Mouse (Mus musculus): ENCODE data around the gene Snd1.

The Snd1 gene

GRCm38 (mm10) chr6:28618299-28618698 lies 143.4 kb downstream of the Snd1 start:
- no peak for TF ChIP-seq GATA4 (IDR thresholded peaks at IDR 0.05; ENCODE audit: insufficient replicate concordance, low read length)

DNA sequence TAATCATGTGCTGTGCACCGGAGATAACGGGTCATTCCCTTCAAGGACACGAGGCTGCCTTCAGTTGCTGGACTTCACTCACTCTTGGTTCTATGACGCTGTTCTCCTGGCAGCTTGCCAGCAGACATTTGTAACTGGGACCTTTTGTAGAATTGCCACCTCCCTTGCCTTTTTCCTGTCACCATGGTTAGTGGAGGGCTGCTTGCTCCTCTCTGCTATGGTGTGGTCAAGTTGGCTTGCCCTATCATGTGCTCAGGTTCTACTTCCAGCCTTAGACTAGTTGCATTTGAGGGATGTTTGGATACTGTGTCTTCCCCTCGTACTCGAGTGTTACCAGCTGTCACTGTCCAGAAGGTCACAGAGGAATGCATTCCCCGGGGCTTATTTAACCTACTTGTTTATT lies 143.8 kb downstream of the Snd1 start:
- peak; percentile 3; the same call in 1 of the 2 replicates for TF ChIP-seq GATA4 (IDR thresholded peaks at IDR 0.05; ENCODE audit: insufficient replicate concordance, low read length)

DNA sequence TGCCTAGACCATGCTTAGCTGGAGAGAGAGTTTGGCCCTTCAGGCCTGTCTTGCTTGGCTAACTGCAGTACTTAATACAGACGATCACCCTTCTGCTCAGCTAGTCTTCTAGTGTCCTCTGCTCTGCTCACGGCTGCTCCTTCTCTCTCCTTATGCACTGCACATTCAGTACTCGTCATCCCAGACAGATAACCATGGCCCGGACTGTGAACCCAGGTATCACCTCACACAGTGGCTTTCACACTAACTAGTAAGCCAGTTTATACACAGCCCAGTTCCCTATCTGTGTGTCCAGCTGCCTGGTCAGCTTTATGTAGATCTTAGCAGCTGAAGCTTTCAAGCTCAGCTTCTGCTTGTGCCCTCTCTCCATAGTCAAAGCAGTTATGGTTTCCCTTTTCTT lies 146.5 kb downstream of the Snd1 start:
- no peak for TF ChIP-seq GATA4 (IDR thresholded peaks at IDR 0.05; ENCODE audit: insufficient replicate concordance, low read length)

DNA sequence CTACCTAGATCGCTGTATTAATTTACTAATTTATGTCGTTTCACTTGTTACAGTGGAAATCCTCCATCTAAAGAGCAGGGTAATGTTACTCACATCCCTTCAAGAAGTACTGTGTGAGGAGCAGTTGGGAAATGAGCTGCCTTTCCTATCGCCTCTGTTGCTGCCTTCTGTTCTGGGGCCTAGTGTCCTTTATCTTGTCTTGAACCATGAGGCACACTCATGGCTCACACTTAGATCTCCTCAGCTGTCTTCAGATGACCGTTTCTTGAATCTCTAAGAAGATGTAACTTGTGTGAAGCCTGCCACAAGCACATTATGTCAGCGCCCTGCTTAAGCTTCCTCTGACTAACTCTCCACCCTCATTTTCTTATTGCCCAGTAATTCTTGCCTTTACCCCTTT lies 147.0 kb downstream of the Snd1 start:
- TF ChIP-seq GATA4 (IDR thresholded peaks at IDR 0.05; ENCODE audit: insufficient replicate concordance, low read length), result no peak

GRCm38 (mm10) chr6:28622522-28622921 lies 147.6 kb downstream of the Snd1 start:
- TF ChIP-seq GATA4 (IDR thresholded peaks at IDR 0.05; ENCODE audit: insufficient replicate concordance, low read length), result peak; percentile 77; the same call in 1 of the 2 replicates

GRCm38 (mm10) chr6:28622963-28623362 lies 148.0 kb downstream of the Snd1 start:
- TF ChIP-seq GATA4 (IDR thresholded peaks at IDR 0.05; ENCODE audit: insufficient replicate concordance, low read length), result no peak

GRCm38 (mm10) chr6:28628408-28628807 lies 153.5 kb downstream of the Snd1 start:
- no peak for TF ChIP-seq GATA4 (IDR thresholded peaks at IDR 0.05; ENCODE audit: insufficient replicate concordance, low read length)

GRCm38 (mm10) chr6:28629866-28630265 lies 154.9 kb downstream of the Snd1 start:
- TF ChIP-seq GATA4 (IDR thresholded peaks at IDR 0.05; ENCODE audit: insufficient replicate concordance, low read length), result no peak

- TF ChIP-seq GATA4 (IDR thresholded peaks at IDR 0.05; ENCODE audit: insufficient replicate concordance, low read length), result no peak
Measured at GRCm38 (mm10) chr6:28630926-28631325, 156.0 kb downstream of the Snd1 start.

- TF ChIP-seq GATA4 (IDR thresholded peaks at IDR 0.05; ENCODE audit: insufficient replicate concordance, low read length), result no peak
Measured at GRCm38 (mm10) chr6:28633120-28633519, 158.2 kb downstream of the Snd1 start.

- TF ChIP-seq GATA4 (IDR thresholded peaks at IDR 0.05; ENCODE audit: insufficient replicate concordance, low read length), result no peak
Measured at GRCm38 (mm10) chr6:28633656-28634055, 158.7 kb downstream of the Snd1 start.

DNA sequence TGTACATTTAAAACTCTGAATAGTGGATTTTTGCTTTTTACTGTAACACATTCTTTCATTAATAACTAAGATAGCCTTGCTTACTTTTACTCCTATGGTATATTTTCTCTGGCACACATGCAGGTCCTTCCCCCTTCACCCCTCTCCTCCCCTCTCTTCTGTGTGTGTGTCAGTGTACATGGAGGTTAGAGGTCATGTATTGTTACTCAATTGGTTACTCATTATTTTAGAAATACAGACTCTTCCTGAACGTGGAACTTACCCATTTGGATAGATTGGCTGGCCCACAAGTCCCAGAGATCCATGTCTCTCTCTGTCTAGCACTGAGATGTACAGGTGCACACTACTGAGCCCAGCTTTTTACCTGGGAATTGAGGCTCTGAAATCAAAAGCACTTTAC lies 160.2 kb downstream of the Snd1 start:
- no peak for TF ChIP-seq GATA4 (IDR thresholded peaks at IDR 0.05; ENCODE audit: insufficient replicate concordance, low read length)

GRCm38 (mm10) chr6:28635531-28636348 lies 160.8 kb downstream of the Snd1 start:
- TF ChIP-seq GATA4 (IDR thresholded peaks at IDR 0.05; ENCODE audit: insufficient replicate concordance, low read length), result no peak

DNA sequence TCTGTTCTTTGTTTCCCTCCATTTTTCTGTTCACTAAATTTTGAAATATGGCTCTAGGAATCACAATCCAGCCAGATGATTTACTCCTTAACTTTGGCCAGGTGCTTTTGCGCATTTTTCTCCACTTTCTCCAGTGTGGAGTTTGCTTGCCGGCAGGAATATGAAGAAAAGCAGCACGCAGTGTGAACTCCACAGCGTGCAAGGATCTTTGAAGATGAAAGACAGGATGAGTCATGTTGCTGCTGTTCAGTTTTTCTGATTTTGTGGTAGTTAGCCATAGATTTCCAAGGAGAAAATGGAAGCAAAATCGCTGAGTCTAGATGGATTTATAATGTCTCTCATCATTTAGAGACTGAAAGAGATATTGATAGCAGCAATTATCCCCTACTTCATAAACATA lies 165.1 kb downstream of the Snd1 start:
- TF ChIP-seq GATA4 (IDR thresholded peaks at IDR 0.05; ENCODE audit: insufficient replicate concordance, low read length), result no peak

DNA sequence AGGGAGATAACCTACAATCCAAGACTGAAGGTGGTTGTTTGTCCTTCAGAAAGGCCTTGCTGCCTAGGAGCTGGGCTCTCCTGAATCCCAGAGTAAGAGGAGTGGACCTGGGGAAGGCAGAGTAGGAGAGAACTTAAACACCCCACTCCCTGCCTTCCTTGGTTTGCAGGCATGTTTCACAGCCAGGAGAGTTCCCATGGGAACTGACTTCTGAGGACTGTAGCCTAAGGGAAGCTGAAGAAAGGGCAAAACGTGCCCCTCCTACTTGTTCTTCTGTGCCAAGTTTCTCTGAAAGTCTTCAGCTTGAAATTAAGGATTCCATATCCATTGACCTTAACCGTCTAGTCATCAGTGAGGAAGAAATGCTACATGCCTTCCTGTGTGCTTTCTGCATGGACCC lies 168.0 kb downstream of the Snd1 start:
- no peak for TF ChIP-seq GATA4 (IDR thresholded peaks at IDR 0.05; ENCODE audit: insufficient replicate concordance, low read length)

DNA sequence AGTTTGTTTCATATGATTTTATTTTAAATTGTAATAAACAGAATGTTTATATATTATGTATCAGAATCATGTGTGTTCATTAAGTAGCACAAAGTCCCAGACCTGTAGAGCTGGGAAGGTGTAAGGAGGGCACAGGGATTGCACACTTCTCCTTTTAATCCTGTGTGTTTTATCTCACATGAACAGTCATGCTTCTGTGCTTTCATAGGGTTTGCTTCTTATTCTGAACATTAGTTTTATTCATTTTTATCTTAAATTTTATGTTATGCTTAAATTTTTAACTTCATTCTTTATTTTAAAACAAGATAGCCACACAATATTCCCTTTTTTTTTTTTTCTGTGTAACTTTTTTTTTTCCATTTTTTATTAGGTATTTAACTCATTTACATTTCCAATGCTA lies 170.3 kb downstream of the Snd1 start:
- TF ChIP-seq GATA4 (IDR thresholded peaks at IDR 0.05; ENCODE audit: insufficient replicate concordance, low read length), result no peak

GRCm38 (mm10) chr6:28656511-28656910 lies 181.6 kb downstream of the Snd1 start:
- TF ChIP-seq GATA4 (IDR thresholded peaks at IDR 0.05; ENCODE audit: insufficient replicate concordance, low read length), result no peak

All from liver, adult (tissue).